Mouse (Mus musculus) stomach, embryonic 14.5 days (tissue): ENCODE results near the gene Eef1akmt1. TPM values are rescaled to one million over a fixed set of nuclear protein-coding genes. Genes with fewer than 3 reads are reported as not detected.
A peak's percentile ranks its signal among the peaks of the same experiment; 100 is the strongest.

Source experiments
- ATAC-seq: fragments of 200-750 bp; cut with Nextera tagmentation; 2 replicates; pipeline ENCODE4 v1.8.0; 2017; ENCODE audit warnings: low read depth, moderate TSS enrichment; ENCODE audit not compliant: insufficient number of reproducible peaks, insufficient read depth, low FRiP score
- H3K27ac ChIP-seq: fragments of 300-500 bp; sonication (generic); 2 replicates; pipeline ENCODE4 v1.5.1; 2014; ENCODE audit warnings: mild to moderate bottlenecking, low read length, moderate library complexity, mixed read lengths
- H3K27me3 ChIP-seq: fragments of 300-500 bp; sonication (generic); 2 replicates; pipeline ENCODE4 v1.6.1; 2014; ENCODE audit warnings: low read length, control low read depth, mixed read lengths; ENCODE audit not compliant: control insufficient read depth, insufficient read depth
- H3K36me3 ChIP-seq: fragments of 300-500 bp; sonication (generic); 2 replicates; pipeline ENCODE4 v1.6.1; 2014; ENCODE audit warnings: mild to moderate bottlenecking, control low read depth, low read length, moderate library complexity, mixed read lengths; ENCODE audit not compliant: control insufficient read depth, insufficient read depth
- H3K4me1 ChIP-seq: fragments of 300-500 bp; sonication (generic); 2 replicates; pipeline ENCODE4 v1.6.1; 2014; ENCODE audit warnings: low read length, control low read depth, mixed read lengths; ENCODE audit not compliant: control insufficient read depth, insufficient read depth
- H3K4me2 ChIP-seq: fragments of 300-500 bp; sonication (generic); replicated peaks from 2 replicates; pipeline ENCODE4 v1.6.1; 2014; ENCODE audit warnings: low read depth, low read length, control low read depth
- H3K4me3 ChIP-seq: fragments of 300-500 bp; sonication (generic); 2 replicates; pipeline ENCODE4 v1.5.1; 2014; ENCODE audit warnings: low read depth, low read length, control low read depth
- H3K9ac ChIP-seq: fragments of 300-500 bp; sonication (generic); replicated peaks from 2 replicates; pipeline ENCODE4 v1.6.1; 2014; ENCODE audit warnings: low read depth, mild to moderate bottlenecking, control low read depth, low read length, moderate library complexity, mixed read lengths
- H3K9me3 ChIP-seq: fragments of 300-500 bp; sonication (generic); 2 replicates; pipeline ENCODE4 v1.6.1; 2016; ENCODE audit warnings: low read depth, low read length, control low read depth; ENCODE audit not compliant: control insufficient read depth
- WGBS: fragments of 180-500 bp; shearing (Covaris S2); extraction: QIAGEN DNeasy Blood & Tissue Kit; methylation state at CpG from one replicate; pipeline ENCODE4 v1.1.7; 2014; 5-methylcytosine and 5-hydroxymethylcytosine counted together
- polyA plus RNA-seq: library from polyadenylated mRNA; unstranded; fragments of >200 nt; fragmentation: Nextera tagmentation; extraction: Ambion mirVana; gene quantifications from 2 replicates; pipeline ENCODE4 v1.2.1, GENCODE M21; 2014

Gene Eef1akmt1
- polyA plus RNA-seq, 1 experiment from 2014 or later = 103 TPM

DNA sequence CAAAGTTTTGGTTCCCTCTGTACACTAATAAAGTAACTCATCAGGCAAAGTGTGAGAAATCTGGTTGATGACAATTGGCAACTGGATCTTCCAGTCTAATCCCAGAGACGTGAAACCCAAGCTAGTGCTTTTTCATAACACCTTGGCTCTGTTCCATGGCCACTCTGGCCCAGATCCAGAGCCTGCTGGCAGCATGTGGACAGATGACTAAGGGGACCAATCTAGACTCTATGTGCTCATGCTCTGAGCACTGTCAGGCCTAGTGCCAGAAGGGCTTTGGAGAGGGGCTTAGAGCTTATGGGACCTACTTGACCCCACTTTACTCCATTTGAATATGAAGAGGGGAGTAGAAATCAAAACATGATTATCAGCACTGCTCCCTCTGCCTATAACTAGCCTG is 36.1 kb upstream of the Eef1akmt1 start:
- H3K9me3 ChIP-seq = no peaks in the 10 kb centered on the region
- H3K4me2 ChIP-seq = no peak overlapping the region
- no peaks in the 10 kb centered on the region for H3K27me3 ChIP-seq
- ATAC-seq = peak; percentile 67; the same call in 1 of the 2 replicates
- no peak overlapping the region for H3K9ac ChIP-seq
- no peak overlapping the region for H3K4me3 ChIP-seq
- H3K27ac ChIP-seq = 0 out of 2 replicates have a peak overlapping the region, but pooled peaks have one; percentile 7
- H3K36me3 ChIP-seq = peaks cover 11% of the 10 kb centered on the region; the same call in 1 of the 2 replicates
- WGBS = 0% methylated on average over 1 of the region's 1 CpGs
- H3K4me1 ChIP-seq = 0 out of 2 replicates have a peak, but pooled peaks cover 2% of the 10 kb centered on the region

GRCm38 (mm10) chr14:57606663-57607365 is 35.4 kb upstream of the Eef1akmt1 start:
- peaks cover 16% of the 10 kb centered on the region for H3K36me3 ChIP-seq
- ATAC-seq = no peak
- H3K4me2 ChIP-seq = no peak overlapping the region

DNA sequence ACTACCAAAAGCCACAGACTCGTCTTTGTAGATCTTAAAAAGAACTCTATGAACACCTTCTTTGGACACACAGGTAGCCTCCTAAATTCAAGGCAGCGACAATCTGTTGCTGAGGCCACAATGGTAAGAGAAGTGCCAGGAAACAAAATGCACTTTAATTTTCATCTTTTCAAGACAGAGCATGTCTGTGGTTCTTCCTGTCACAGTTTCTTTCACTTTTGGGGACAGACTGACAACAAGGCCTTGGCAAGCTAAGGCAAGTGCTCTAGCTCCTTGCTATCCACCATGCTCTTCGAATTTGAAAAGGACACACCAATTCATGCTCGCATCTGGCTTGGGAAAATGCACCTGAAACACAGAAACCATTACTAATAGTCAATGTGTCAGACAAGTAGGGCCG is 21.9 kb upstream of the Eef1akmt1 start:
- Histone ChIP-seq H3K27me3 (no peaks in the 10 kb centered on the region), H3K9ac (no peak overlapping the region), H3K4me1 (no peaks in the 10 kb centered on the region), H3K4me2 (no peak overlapping the region), H3K27ac (no peak overlapping the region), H3K9me3 (no peaks in the 10 kb centered on the region), H3K4me3 (no peak overlapping the region), H3K36me3 (peaks cover 36% of the 10 kb centered on the region)
- ATAC-seq = no peak
- 94% methylated on average over 5 of the region's 5 CpGs for WGBS

More at GRCm38 (mm10) chr14:57606663-57607365, 35.4 kb upstream of the Eef1akmt1 start:
- 0 out of 2 replicates have a peak, but pooled peaks cover 2% of the 10 kb centered on the region for H3K4me1 ChIP-seq
- WGBS = 34% methylated on average over 8 of the region's 8 CpGs
- H3K4me3 ChIP-seq = no peak overlapping the region
- H3K27me3 ChIP-seq = no peaks in the 10 kb centered on the region
- H3K9ac ChIP-seq = no peak overlapping the region
- no peaks in the 10 kb centered on the region for H3K9me3 ChIP-seq
- H3K27ac ChIP-seq = no peak overlapping the region

GRCm38 (mm10) chr14:57591830-57592229 is 20.4 kb upstream of the Eef1akmt1 start:
- H3K27me3 ChIP-seq = no peaks in the 10 kb centered on the region

GRCm38 (mm10) chr14:57576364-57577060 is 5.1 kb upstream of the Eef1akmt1 start:
- Histone ChIP-seq H3K4me3 (no peak overlapping the region), H3K9me3 (peaks cover 4% of the 10 kb centered on the region; the same call in 1 of the 2 replicates), H3K9ac (no peak overlapping the region), H3K4me1 (no peaks in the 10 kb centered on the region), H3K27me3 (no peaks in the 10 kb centered on the region), H3K36me3 (peaks cover 3% of the 10 kb centered on the region; the same call in 1 of the 2 replicates), H3K4me2 (no peak overlapping the region), H3K27ac (no peak overlapping the region)
- no peak for ATAC-seq
- WGBS = 93% methylated on average over 2 of the region's 2 CpGs

More at GRCm38 (mm10) chr14:57591830-57592229, 20.4 kb upstream of the Eef1akmt1 start:
- H3K9ac ChIP-seq = no peak overlapping the region
- H3K27ac ChIP-seq = no peak overlapping the region
- no peak for ATAC-seq
- WGBS = 88% methylated on average over 3 of the region's 3 CpGs
- peaks cover 41% of the 10 kb centered on the region for H3K36me3 ChIP-seq
- no peaks in the 10 kb centered on the region for H3K4me1 ChIP-seq
- no peak overlapping the region for H3K4me2 ChIP-seq
- no peak overlapping the region for H3K4me3 ChIP-seq
- H3K9me3 ChIP-seq = no peaks in the 10 kb centered on the region

DNA sequence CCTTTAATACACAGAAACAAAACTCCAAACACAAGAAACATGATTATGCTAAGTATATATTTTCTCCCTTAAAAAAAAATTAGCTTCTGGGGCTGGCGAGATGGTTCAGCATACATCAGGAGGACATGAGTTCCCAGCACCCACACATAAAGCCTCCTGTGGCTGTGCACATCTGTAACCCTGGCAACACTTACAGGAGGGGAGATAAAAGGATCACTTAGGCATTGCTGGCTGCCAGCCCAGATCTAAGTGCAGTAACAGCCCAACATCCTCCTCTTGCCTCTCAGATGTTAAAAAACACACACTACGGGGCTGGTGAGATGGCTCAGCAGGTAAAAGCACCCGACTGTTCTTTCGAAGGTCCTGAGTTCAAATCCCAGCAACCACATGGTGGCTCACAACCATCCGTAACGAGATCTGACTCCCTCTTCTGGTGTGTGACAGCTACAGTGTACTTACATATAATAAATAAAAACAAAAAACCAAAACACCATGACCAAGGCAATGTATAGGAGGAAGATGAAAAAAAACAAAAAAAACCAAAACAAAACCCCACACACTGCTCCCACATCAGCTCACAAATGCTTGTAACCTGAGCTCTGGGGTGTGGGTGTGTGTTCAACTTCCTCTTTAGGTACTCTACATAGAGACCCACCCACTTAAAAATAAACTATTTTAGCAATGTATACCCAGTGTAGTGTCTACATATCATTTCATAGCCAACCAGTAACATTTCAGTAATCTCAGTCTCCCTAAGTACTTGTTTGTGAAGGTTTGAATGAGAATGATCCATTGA is 3.6 kb upstream of the Eef1akmt1 start:
- Histone ChIP-seq H3K27me3 (no peaks in the 10 kb centered on the region), H3K9ac (no peak overlapping the region), H3K9me3 (peaks cover 4% of the 10 kb centered on the region; the same call in 1 of the 2 replicates), H3K4me1 (peaks cover 4% of the 10 kb centered on the region; the same call in 1 of the 2 replicates), H3K4me3 (no peak overlapping the region), H3K4me2 (no peak overlapping the region), H3K36me3 (no peaks in the 10 kb centered on the region), H3K27ac (no peak overlapping the region)
- no peak for ATAC-seq
- WGBS = 78% methylated on average over 6 of the region's 6 CpGs

- H3K4me3 ChIP-seq = no peak overlapping the region
- H3K4me2 ChIP-seq = no peak overlapping the region
- ATAC-seq = no peak
- no peak overlapping the region for H3K9ac ChIP-seq
- 89% methylated on average over 6 of the region's 6 CpGs for WGBS
- H3K36me3 ChIP-seq = no peaks in the 10 kb centered on the region; the same call in 1 of the 2 replicates
- no peaks in the 10 kb centered on the region for H3K9me3 ChIP-seq
- H3K27me3 ChIP-seq = no peaks in the 10 kb centered on the region
- H3K27ac ChIP-seq = no peak overlapping the region
- peaks cover 2% of the 10 kb centered on the region; the same call in 1 of the 2 replicates for H3K4me1 ChIP-seq
Measured at GRCm38 (mm10) chr14:57565626-57566025, 5.8 kb downstream of the Eef1akmt1 start.

DNA sequence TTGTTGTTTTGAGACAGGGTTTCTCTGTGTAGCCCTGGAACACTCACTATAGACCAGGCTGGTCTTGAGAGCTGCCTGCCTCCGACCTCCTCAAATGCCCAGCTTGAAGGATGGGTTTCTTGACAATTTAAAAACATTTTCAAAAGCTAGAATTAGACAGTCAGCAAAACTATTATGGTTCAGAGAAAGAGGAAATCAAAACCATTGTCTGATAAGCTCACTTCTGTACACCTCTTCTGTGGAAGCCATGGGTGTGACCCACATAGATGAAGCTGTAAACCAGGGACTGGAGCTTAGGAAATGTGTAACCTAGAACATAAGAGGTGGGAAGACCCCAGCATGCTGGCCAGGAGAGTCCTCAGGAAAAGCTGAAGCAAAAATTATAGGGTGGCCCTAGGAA is 14.5 kb downstream of the Eef1akmt1 start:
- Histone ChIP-seq H3K4me1 (no peaks in the 10 kb centered on the region), H3K4me2 (no peak overlapping the region), H3K9ac (no peak overlapping the region), H3K36me3 (0 out of 2 replicates have a peak, but pooled peaks cover 4% of the 10 kb centered on the region), H3K27ac (no peak overlapping the region), H3K27me3 (no peaks in the 10 kb centered on the region), H3K4me3 (no peak overlapping the region), H3K9me3 (no peaks in the 10 kb centered on the region)
- ATAC-seq = no peak
- WGBS = 82% methylated on average over 1 of the region's 1 CpGs
